Mouse (Mus musculus) limb, embryonic 13.5 days (tissue): ENCODE data around the gene Rcan3. TPM values are rescaled to one million over a fixed set of nuclear protein-coding genes. Genes with fewer than 3 reads are reported as not detected.

Experiments used
- ATAC-seq: fragments of 200-750 bp; cut with Nextera tagmentation; 2 replicates; pipeline ENCODE4 v1.8.0; 2017; ENCODE audit warnings: low read depth, moderate number of reproducible peaks, moderate TSS enrichment; ENCODE audit not compliant: low FRiP score
- H3K27ac ChIP-seq: fragments of 300-500 bp; sonication (generic); 2 replicates; pipeline ENCODE4 v1.5.1; 2015; ENCODE audit warnings: inconsistent platforms, mild to moderate bottlenecking, moderate library complexity
- H3K27me3 ChIP-seq: fragments of 300-500 bp; sonication (generic); 2 replicates; pipeline ENCODE4 v1.6.1; 2015; ENCODE audit warnings: mild to moderate bottlenecking, inconsistent platforms
- H3K36me3 ChIP-seq: fragments of 300-500 bp; sonication (generic); 2 replicates; pipeline ENCODE4 v1.6.1; 2015; ENCODE audit warnings: inconsistent platforms, mild to moderate bottlenecking, moderate library complexity
- H3K4me1 ChIP-seq: fragments of 300-500 bp; sonication (generic); 2 replicates; pipeline ENCODE4 v1.6.1; 2015; ENCODE audit warnings: inconsistent platforms
- H3K4me2 ChIP-seq: fragments of 300-500 bp; sonication (generic); replicated peaks from 2 replicates; pipeline ENCODE4 v1.6.1; 2015; ENCODE audit warnings: inconsistent platforms, mild to moderate bottlenecking, moderate library complexity
- H3K4me3 ChIP-seq: fragments of 300-500 bp; sonication (generic); 2 replicates; pipeline ENCODE4 v1.5.1; 2015; ENCODE audit warnings: moderate library complexity, mild to moderate bottlenecking, inconsistent platforms
- H3K9ac ChIP-seq: fragments of 300-500 bp; sonication (generic); 2 replicates; pipeline ENCODE4 v1.6.1; 2015; ENCODE audit warnings: mild to moderate bottlenecking, inconsistent platforms
- H3K9me3 ChIP-seq: fragments of 300-500 bp; sonication (generic); 2 replicates; pipeline ENCODE4 v1.6.1; 2016; ENCODE audit warnings: inconsistent platforms
- WGBS: fragments of 180-500 bp; shearing (Covaris S2); methylation state at CpG from one replicate; pipeline ENCODE4 v1.1.7; 2015; 5-methylcytosine and 5-hydroxymethylcytosine counted together
- polyA plus RNA-seq: library from polyadenylated mRNA; unstranded; fragments of >200 nt; fragmentation: Nextera tagmentation; extraction: Ambion mirVana; gene quantifications from 2 replicates; pipeline ENCODE4 v1.2.1, GENCODE M21; 2015

Gene Rcan3
- polyA plus RNA-seq, 1 experiment from 2014 or later: 13.5 TPM

DNA sequence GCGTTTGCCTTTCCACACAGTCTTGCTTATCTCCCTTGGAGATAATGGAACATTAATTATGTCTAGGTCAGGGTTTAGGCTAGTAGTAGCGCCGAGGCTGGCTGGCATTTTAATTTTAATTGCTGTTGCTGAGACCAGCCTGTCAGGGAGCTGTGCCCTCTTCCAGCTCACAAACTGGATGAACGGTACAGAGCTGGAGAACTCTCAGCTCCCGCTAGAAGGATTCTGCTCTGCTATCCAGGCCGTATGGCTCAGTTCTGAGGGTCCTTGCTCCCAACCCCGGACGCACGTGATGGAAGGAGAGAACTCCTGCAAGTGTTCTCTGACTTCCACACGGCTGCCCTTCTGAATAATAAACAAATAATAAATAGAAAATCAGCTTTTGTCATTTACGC is 739 bp upstream of the Rcan3 start:
- Histone ChIP-seq H3K4me2 (peak overlapping the region; percentile 94), H3K9ac (peak overlapping the region; percentile 74), H3K27ac (no peak overlapping the region), H3K36me3 (no peaks in the 10 kb centered on the region), H3K4me1 (peaks cover 14% of the 10 kb centered on the region), H3K9me3 (no peaks in the 10 kb centered on the region), H3K4me3 (peak overlapping the region; percentile 76), H3K27me3 (no peaks in the 10 kb centered on the region)
- peak; percentile 12; the same call in 1 of the 2 replicates for ATAC-seq
- 24% methylated on average over 11 of the region's 11 CpGs for WGBS

DNA sequence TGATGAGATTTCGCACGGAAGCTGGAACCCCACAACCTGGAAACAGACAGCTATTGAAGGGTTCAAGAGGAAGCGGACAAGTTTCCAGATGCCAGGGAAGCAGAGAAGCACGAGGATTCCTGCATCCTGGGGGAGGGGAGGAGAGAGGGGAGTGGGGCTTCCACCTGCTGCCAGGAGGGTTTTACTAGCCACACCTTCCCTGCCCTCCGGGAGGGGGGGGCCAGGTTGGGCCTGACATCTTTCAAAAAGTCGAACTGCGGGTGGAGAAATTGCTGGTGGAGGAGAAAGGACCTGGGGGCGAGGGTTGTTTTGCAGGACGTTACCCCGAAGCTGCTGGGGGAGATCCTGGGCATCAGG is 589 bp downstream of the Rcan3 start:
- no peaks in the 10 kb centered on the region for H3K27me3 ChIP-seq
- H3K9ac ChIP-seq: peak overlapping the region; percentile 85
- WGBS: 10% methylated on average over 10 of the region's 10 CpGs
- H3K4me1 ChIP-seq: peaks cover 10% of the 10 kb centered on the region
- ATAC-seq: no peak
- H3K9me3 ChIP-seq: no peaks in the 10 kb centered on the region
- peak overlapping the region; percentile 76 for H3K4me3 ChIP-seq
- H3K36me3 ChIP-seq: no peaks in the 10 kb centered on the region
- no peak overlapping the region for H3K27ac ChIP-seq
- H3K4me2 ChIP-seq: peak overlapping the region; percentile 94

DNA sequence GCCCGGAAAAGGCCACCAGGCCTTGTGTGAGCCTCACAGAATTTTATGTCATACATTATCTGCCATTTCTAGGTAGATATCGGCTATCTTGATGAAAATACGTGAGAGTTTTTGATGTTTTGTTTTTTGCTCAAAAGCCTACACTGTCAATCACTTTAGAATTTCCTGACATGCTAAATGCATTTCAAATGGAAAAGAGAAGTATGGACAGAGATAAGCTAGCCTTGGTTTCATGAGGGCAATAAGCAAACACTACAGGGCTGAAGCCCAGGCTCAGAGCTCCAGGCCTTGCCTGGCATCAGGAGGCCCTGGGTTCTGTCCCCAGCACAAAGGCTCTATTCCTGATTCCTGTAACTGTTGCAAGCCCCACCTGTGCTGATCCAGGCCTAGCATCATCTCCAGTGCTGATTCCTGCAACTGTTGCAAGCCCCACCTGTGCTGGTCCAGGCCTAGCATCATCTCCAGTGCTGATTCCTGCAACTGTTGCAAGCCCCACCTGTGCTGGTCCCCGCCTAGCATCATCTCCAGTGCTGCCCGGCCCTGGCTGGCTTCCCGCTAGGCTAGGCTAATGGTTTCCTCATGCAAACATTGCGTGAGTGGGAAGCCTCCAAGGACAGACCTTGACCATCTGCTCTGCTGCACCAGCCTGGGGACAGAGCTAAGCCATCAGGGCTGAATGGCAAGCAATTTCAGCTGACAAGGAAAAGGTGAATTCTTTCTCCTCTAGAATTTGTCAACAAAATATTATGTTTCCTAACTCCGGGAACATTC is 3.5 kb downstream of the Rcan3 start:
- H3K9me3 ChIP-seq: no peaks in the 10 kb centered on the region
- H3K4me3 ChIP-seq: no peak overlapping the region
- no peaks in the 10 kb centered on the region for H3K27me3 ChIP-seq
- H3K27ac ChIP-seq: no peak overlapping the region
- no peaks in the 10 kb centered on the region for H3K36me3 ChIP-seq
- H3K9ac ChIP-seq: no peak overlapping the region
- H3K4me2 ChIP-seq: no peak overlapping the region
- 70% methylated on average over 8 of the region's 8 CpGs for WGBS
- H3K4me1 ChIP-seq: peaks cover 10% of the 10 kb centered on the region
- ATAC-seq: no peak

DNA sequence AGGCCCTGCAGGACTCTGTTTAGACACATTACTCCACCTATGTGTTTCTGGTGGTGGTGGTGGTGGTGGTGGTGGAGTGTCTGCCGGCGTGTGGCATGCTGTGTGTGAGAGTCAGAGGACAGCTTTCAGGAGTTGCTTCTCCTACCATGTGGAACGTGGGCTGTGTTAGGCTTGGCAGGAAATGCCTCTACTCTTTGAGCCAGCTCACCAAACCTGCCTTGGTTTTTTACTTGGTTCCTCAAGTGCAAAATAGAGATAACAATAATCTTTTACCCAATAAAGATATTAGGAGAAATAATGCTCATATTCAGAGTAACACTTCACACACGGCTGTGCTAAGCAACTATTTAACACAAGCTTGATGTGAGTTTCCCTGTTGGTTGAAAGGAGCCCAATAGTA is 4.3 kb downstream of the Rcan3 start:
- Histone ChIP-seq H3K4me1 (peaks cover 6% of the 10 kb centered on the region), H3K27me3 (no peaks in the 10 kb centered on the region), H3K27ac (no peak overlapping the region), H3K9me3 (no peaks in the 10 kb centered on the region), H3K4me2 (no peak overlapping the region), H3K36me3 (peaks cover 4% of the 10 kb centered on the region; the same call in 1 of the 2 replicates), H3K4me3 (no peak overlapping the region), H3K9ac (no peak overlapping the region)
- ATAC-seq: no peak
- WGBS: 81% methylated on average over 4 of the region's 4 CpGs

DNA sequence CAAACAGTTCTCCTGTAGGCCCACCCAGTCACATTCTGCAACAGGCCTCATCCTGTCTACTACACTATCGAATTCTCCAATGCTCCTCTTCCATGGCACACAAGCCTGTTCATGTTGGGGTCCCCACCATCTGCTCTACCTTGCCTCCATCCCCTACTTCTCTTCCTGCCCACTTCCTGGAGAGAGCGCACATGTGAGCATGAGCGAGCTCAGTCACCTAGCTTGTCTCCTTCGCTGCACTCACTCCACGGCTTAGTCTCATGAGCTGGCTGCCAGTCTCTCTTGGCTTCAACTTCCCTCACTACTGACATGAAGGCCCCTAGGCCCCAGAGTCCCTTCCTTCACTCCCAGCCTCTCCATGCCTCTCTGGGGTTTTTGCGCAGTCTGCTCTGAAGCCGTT is 7.1 kb downstream of the Rcan3 start:
- H3K4me1 ChIP-seq: no peaks in the 10 kb centered on the region

DNA sequence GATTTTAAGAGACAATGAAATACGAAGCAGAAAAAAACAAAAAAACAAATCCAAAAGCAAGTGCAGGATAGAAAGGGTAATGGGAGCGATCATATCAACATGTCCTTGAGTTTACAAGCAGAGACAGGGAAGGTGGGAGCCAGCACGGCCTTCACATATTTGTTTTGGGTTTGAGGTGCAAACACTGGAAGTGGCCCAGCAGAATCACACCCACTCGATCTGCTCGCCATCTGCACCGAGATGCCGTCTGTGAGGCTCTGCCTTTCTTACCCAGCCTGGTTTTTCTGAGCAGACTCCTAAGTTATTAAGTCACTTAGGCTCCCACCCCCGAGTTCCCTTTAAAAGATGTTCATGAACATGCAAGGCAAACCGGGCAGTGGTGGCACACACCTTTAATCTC is 8.0 kb downstream of the Rcan3 start:
- WGBS: 77% methylated on average over 9 of the region's 9 CpGs
- Histone ChIP-seq H3K9me3 (no peaks in the 10 kb centered on the region), H3K4me2 (no peak overlapping the region), H3K4me1 (no peaks in the 10 kb centered on the region), H3K4me3 (no peak overlapping the region), H3K36me3 (peaks cover 9% of the 10 kb centered on the region), H3K27me3 (no peaks in the 10 kb centered on the region), H3K9ac (no peak overlapping the region), H3K27ac (no peak overlapping the region)
- no peak for ATAC-seq

More for the DNA sequence above, 7.1 kb downstream of the Rcan3 start:
- H3K4me2 ChIP-seq: no peak overlapping the region
- H3K36me3 ChIP-seq: peaks cover 9% of the 10 kb centered on the region
- H3K27me3 ChIP-seq: no peaks in the 10 kb centered on the region
- H3K9ac ChIP-seq: no peak overlapping the region
- 90% methylated on average over 7 of the region's 7 CpGs for WGBS
- H3K4me3 ChIP-seq: no peak overlapping the region
- H3K9me3 ChIP-seq: no peaks in the 10 kb centered on the region
- no peak overlapping the region for H3K27ac ChIP-seq
- ATAC-seq: no peak

DNA sequence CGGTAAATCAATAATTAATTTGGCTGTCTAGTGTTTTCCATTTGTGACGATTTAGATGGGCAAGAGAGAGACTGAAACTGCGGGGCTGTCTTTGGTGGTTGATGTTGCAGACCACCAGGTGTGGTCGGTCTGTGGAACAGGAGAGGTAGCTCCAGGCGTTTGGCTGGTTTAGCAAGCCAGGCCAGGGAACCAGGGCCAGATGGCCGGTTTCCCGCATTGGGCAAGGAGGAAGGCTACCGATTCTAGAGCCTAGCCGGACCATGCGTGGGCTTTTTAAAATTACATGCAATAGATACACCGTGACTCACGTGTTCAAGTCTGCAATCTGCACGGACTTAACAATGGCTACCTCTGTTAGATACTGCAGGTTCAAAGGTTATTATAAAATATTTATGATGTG is 12.7 kb downstream of the Rcan3 start:
- Histone ChIP-seq H3K36me3 (peaks cover 46% of the 10 kb centered on the region), H3K27me3 (no peaks in the 10 kb centered on the region), H3K27ac (no peak overlapping the region), H3K4me2 (no peak overlapping the region), H3K9ac (no peak overlapping the region), H3K9me3 (no peaks in the 10 kb centered on the region), H3K4me1 (no peaks in the 10 kb centered on the region), H3K4me3 (no peak overlapping the region)
- 92% methylated on average over 13 of the region's 13 CpGs for WGBS
- no peak for ATAC-seq

DNA sequence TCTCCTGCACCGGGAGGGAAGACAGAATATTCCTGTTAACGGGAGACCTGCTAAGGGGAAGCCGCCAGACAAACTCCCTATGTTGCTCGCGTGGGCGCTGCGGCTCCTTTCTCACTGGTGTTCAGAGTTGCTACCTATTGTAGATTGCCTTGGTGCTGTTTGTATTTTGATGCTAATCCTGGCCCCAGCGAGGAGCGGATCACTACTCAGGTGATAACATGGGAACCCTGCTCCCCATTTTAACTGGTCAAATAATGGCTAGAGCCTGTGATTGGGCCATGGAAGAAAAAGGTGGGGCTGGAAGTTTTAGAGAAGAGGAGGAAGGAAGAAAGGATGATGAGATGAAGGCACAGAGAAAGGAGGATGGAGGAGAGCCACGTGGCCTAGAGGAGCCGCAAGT is 13.2 kb downstream of the Rcan3 start:
- Histone ChIP-seq H3K36me3 (peaks cover 46% of the 10 kb centered on the region), H3K4me2 (no peak overlapping the region), H3K4me3 (no peak overlapping the region), H3K27me3 (no peaks in the 10 kb centered on the region), H3K4me1 (no peaks in the 10 kb centered on the region), H3K9ac (no peak overlapping the region), H3K27ac (no peak overlapping the region), H3K9me3 (no peaks in the 10 kb centered on the region)
- no peak for ATAC-seq
- 84% methylated on average over 11 of the region's 11 CpGs for WGBS

DNA sequence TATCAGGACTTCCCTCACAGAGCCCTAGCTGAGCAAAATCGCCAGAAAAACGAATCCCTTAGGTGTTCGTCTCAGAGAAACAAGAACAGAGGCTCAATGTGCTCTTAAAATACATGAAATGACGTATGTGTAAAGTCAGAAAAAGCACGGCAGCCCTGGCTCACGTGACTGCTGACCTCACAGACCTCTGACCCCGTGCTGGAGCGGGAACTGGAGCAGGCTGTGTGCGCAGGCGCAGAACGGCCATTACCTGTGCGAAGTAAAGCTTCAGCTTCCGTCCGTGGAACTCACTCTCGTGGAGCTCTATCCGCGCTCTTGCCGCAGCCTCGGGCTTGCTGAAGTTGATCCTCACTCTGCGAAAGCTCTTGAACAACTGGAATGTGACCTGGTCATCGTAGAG is 13.7 kb downstream of the Rcan3 start:
- no peaks in the 10 kb centered on the region for H3K27me3 ChIP-seq
- no peak overlapping the region for H3K4me2 ChIP-seq
- H3K9me3 ChIP-seq: no peaks in the 10 kb centered on the region
- H3K4me1 ChIP-seq: no peaks in the 10 kb centered on the region
- no peak for ATAC-seq
- WGBS: 85% methylated on average over 21 of the region's 21 CpGs
- no peak overlapping the region for H3K4me3 ChIP-seq
- no peak overlapping the region for H3K27ac ChIP-seq
- peaks cover 49% of the 10 kb centered on the region for H3K36me3 ChIP-seq
- H3K9ac ChIP-seq: no peak overlapping the region

DNA sequence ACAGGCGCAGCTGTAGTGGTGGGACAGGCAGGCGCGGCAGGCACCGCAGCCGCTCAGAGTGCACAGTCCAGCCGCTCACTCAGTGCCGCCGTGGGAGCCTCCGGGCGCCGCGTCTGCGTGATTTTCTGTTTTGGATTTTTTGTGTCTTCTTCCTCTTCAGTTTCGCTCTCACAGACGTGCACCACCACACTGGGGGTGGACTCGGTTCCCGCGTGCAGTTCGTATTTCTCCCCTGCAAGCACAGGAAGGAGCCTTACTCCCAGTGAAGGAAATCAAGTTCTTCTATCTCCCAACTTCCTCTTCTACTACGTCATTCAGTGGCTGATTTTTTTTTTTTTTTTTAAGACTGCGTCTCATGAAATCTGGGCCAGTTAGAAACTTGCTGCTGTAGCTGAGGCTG is 17.3 kb downstream of the Rcan3 start:
- no peaks in the 10 kb centered on the region for H3K4me1 ChIP-seq
- no peak overlapping the region for H3K9ac ChIP-seq
- ATAC-seq: no peak
- no peak overlapping the region for H3K27ac ChIP-seq
- H3K4me2 ChIP-seq: no peak overlapping the region
- peaks cover 48% of the 10 kb centered on the region for H3K36me3 ChIP-seq
- H3K4me3 ChIP-seq: no peak overlapping the region
- H3K9me3 ChIP-seq: no peaks in the 10 kb centered on the region
- no peaks in the 10 kb centered on the region for H3K27me3 ChIP-seq
- 93% methylated on average over 21 of the region's 21 CpGs for WGBS

DNA sequence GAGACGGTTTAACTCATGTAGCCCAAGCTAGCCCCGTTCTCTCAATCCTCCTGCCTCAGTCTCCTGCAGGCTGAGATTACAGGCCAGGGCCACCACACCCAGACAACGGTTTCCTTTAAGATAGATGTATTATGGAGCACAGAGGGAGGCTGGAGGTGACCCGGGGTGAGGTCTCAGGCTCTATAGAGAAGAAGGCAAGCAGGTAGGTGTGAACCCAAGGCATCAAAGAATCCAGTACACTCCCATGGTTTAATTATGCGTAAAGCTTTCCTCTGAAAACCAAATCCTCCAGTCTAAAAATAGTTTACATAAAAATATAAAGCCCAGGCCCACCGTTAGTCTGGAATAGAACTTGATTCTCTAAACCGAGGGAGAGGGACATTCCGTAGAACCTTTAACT is 20.2 kb downstream of the Rcan3 start:
- Histone ChIP-seq H3K27me3 (no peaks in the 10 kb centered on the region), H3K9ac (no peak overlapping the region), H3K4me3 (no peak overlapping the region), H3K9me3 (no peaks in the 10 kb centered on the region), H3K4me1 (no peaks in the 10 kb centered on the region), H3K4me2 (no peak overlapping the region), H3K36me3 (peaks cover 28% of the 10 kb centered on the region), H3K27ac (no peak overlapping the region)
- WGBS: 75% methylated on average over 8 of the region's 8 CpGs
- no peak for ATAC-seq

DNA sequence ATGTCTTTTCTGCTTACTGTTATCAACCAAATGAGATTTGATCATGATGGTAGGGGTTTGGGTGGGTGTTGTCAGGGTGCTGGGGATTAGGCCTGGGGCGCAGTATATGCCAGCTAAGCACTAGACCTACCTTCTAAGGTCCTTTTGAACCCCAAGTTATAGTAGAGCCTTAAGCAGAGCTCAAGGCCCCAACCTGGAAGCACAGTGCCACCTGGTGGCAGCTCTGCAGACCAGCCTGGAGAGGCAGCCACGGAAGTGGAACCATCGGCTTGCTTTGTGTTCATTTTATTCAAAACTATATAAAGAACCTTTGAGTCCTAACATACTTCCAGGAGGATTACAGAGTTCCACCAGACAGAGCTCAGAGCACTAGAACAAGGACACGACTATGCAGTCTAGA is 22.0 kb downstream of the Rcan3 start:
- WGBS: 28% methylated on average over 4 of the region's 4 CpGs
- Histone ChIP-seq H3K27me3 (no peaks in the 10 kb centered on the region), H3K27ac (no peak overlapping the region), H3K9me3 (no peaks in the 10 kb centered on the region), H3K4me3 (no peak overlapping the region), H3K36me3 (peaks cover 15% of the 10 kb centered on the region), H3K4me2 (no peak overlapping the region), H3K9ac (no peak overlapping the region), H3K4me1 (no peaks in the 10 kb centered on the region)
- no peak for ATAC-seq

DNA sequence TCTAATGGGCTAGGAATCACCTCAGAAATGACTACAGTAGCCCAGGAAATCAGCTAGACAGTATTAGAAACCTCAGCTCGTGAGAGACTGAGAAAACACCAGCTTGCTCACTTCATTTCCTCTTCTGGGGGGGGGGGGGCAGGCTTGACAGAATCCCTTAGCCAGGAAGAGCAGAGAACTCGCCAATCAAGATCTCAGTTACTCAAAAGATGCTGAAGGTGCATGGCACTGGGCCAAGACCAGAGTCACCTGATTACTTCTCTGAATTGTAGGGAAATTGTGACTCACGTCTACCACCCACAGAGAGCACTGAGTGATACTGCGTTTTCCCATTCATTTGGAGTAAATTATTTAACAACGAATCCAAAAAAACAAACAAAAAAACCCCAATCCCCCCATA is 27.5 kb downstream of the Rcan3 start:
- Histone ChIP-seq H3K36me3 (no peaks in the 10 kb centered on the region), H3K27me3 (no peaks in the 10 kb centered on the region), H3K4me3 (no peak overlapping the region), H3K9me3 (no peaks in the 10 kb centered on the region), H3K27ac (no peak overlapping the region), H3K9ac (no peak overlapping the region), H3K4me2 (no peak overlapping the region), H3K4me1 (no peaks in the 10 kb centered on the region)
- ATAC-seq: no peak
- 52% methylated on average over 5 of the region's 5 CpGs for WGBS
